Mouse (Mus musculus): ENCODE measurements around the gene Mettl24.

GRCm38 (mm10) chr10:40850644-40851043, 167.6 kb downstream of the Mettl24 start:
- TF ChIP-seq CTCF (IDR thresholded peaks at IDR 0.05; ENCODE audit: control insufficient read depth, insufficient read depth, low read length) (no peak), POLR2A (IDR thresholded peaks at IDR 0.05; ENCODE audit: borderline replicate concordance, control insufficient read depth, low read depth, low read length) (no peak)
